Mouse (Mus musculus): ENCODE results near the gene Fam13a. TPM values are rescaled to one million over a fixed set of nuclear protein-coding genes. Genes with fewer than 3 reads are reported as not detected.

The Fam13a gene
- total RNA-seq, 2 experiments from 2014 or later, result 14.8 to 15.1 TPM

GRCm38 (mm10) chr6:58903171-58903570 lies 121.2 kb downstream of the Fam13a start:
- peak in 1 of 2 experiments; percentile 31 for DNase-seq (ENCODE audit: extremely low spot score in 1 of 2, low spot score in 2 of 2)
- intact Hi-C loops (cut with DNase I), result no loop called here
- peak overlapping the region; percentile 33 for H3K4me3 ChIP-seq
- no peak for TF ChIP-seq CTCF (IDR thresholded peaks at IDR 0.05)
- H3K27ac ChIP-seq, result peak overlapping the region; percentile 58

GRCm38 (mm10) chr6:58900536-58900935 lies 123.8 kb downstream of the Fam13a start:
- no peak overlapping the region for H3K4me3 ChIP-seq
- H3K27ac ChIP-seq, result no peak overlapping the region
- no peak for DNase-seq (ENCODE audit: extremely low spot score in 1 of 2, low spot score in 2 of 2)
- intact Hi-C loops (cut with DNase I), result no loop called here
- TF ChIP-seq CTCF (IDR thresholded peaks at IDR 0.05), result no peak

GRCm38 (mm10) chr6:58899076-58899475 lies 125.3 kb downstream of the Fam13a start:
- DNase-seq (ENCODE audit: extremely low spot score in 1 of 2, low spot score in 2 of 2), result no peak
- intact Hi-C loops (cut with DNase I), result no loop called here
- Histone ChIP-seq H3K27ac (no peak overlapping the region), H3K4me3 (no peak overlapping the region)
- no peak for TF ChIP-seq CTCF (IDR thresholded peaks at IDR 0.05)

GRCm38 (mm10) chr6:58896648-58897047 lies 127.7 kb downstream of the Fam13a start:
- no peak overlapping the region for H3K27ac ChIP-seq
- intact Hi-C loops (cut with DNase I), result no loop called here
- no peak overlapping the region for H3K4me3 ChIP-seq
- TF ChIP-seq CTCF (IDR thresholded peaks at IDR 0.05), result no peak
- no peak for DNase-seq (ENCODE audit: extremely low spot score in 1 of 2, low spot score in 2 of 2)

GRCm38 (mm10) chr6:58894994-58895393 lies 129.4 kb downstream of the Fam13a start:
- Histone ChIP-seq H3K4me3 (no peak overlapping the region), H3K27ac (no peak overlapping the region)
- no peak for TF ChIP-seq CTCF (IDR thresholded peaks at IDR 0.05)
- DNase-seq (ENCODE audit: extremely low spot score in 1 of 2, low spot score in 2 of 2), result no peak
- intact Hi-C loops (cut with DNase I), result no loop called here

- H3K4me3 ChIP-seq, result no peak overlapping the region
- TF ChIP-seq CTCF (IDR thresholded peaks at IDR 0.05), result no peak
- no peak for DNase-seq (ENCODE audit: extremely low spot score in 1 of 2, low spot score in 2 of 2)
- H3K27ac ChIP-seq, result no peak overlapping the region
- intact Hi-C loops (cut with DNase I), result no loop called here
Measured at GRCm38 (mm10) chr6:58893307-58893706, 131.0 kb downstream of the Fam13a start.

- no peak overlapping the region for H3K27ac ChIP-seq
- no peak for TF ChIP-seq CTCF (IDR thresholded peaks at IDR 0.05)
- no peak for DNase-seq (ENCODE audit: extremely low spot score in 1 of 2, low spot score in 2 of 2)
- intact Hi-C loops (cut with DNase I), result no loop called here
- no peak overlapping the region for H3K4me3 ChIP-seq
Measured at GRCm38 (mm10) chr6:58889917-58890316, 134.4 kb downstream of the Fam13a start.

- no peak for DNase-seq (ENCODE audit: extremely low spot score in 1 of 2, low spot score in 2 of 2)
- intact Hi-C loops (cut with DNase I), result no loop called here
- TF ChIP-seq CTCF (IDR thresholded peaks at IDR 0.05), result peak; percentile 21; the same call in 1 of the 2 replicates
- Histone ChIP-seq H3K27ac (peak overlapping the region; percentile 65), H3K4me3 (no peak overlapping the region)
Measured at GRCm38 (mm10) chr6:58882271-58882670, 142.1 kb downstream of the Fam13a start.

Other genes starting within 250 kb of the Fam13a start
- 100 to 1,000 TPM; 170 to 279 TPM for gene Herc3, start 193.1 kb downstream of the Fam13a start, total RNA-seq (2021)
- 100 to 1,000 TPM; 337 to 344 TPM for gene Nap1l5, start 117.5 kb downstream of the Fam13a start, total RNA-seq (2021)
- 10 to 100 TPM; 11.1 to 11.9 TPM for gene Tigd2, start 184.3 kb upstream of the Fam13a start, total RNA-seq (2021)

Measured in left cerebral cortex, adult 2 months (tissue).